Mouse (Mus musculus) C2C12 (cell line): Measurements from ENCODE around the gene Stag1.

ENCODE experiments used
- CTCF ChIP-seq: IDR thresholded peaks from one replicate; pipeline ENCODE4 v1.5.1; 2011; ENCODE audit not compliant: control insufficient read depth, insufficient read depth, insufficient read length
- MAX ChIP-seq: IDR thresholded peaks from one replicate; pipeline ENCODE4 v1.6.1; 2011; ENCODE audit warnings: mild to moderate bottlenecking, control low read depth
- MYOD1 ChIP-seq: IDR thresholded peaks from one replicate; pipeline ENCODE4 v1.6.1; 2011; ENCODE audit warnings: low read depth; ENCODE audit not compliant: control insufficient read depth, insufficient read length
- USF1 ChIP-seq: IDR thresholded peaks from one replicate; pipeline ENCODE4 v1.6.1; 2011; ENCODE audit warnings: low read depth, mild to moderate bottlenecking, control low read depth, moderate library complexity

DNA sequence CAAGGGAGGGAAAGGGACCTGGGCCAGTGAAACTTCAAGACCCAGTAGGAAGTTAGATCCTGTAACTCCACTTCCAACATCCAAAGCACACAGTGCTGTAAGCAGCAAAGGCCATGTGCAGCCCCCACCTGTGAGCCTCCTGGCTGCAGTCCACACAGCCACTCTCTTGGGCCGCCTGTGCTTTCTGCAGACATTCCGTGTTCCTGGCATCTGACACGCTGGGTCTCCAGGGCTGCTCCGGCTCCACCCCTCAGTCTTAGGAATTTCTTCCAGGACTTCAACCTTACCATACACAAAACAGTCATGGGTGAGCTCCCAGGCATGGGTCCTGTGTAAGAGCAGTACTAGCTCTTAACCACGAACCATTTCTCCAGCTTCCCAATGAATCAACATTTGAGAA lies 381.7 kb downstream of the Stag1 start:
- TF ChIP-seq USF1 (no peak), CTCF (no peak), MAX (no peak), MYOD1 (no peak)
